Mouse (Mus musculus) intestine, embryonic 14.5 days (tissue): ENCODE results near the gene Chac2. TPM values are rescaled to one million over a fixed set of nuclear protein-coding genes. Genes with fewer than 3 reads are reported as not detected.

Experiments used
- ATAC-seq: fragments of 200-750 bp; cut with Nextera tagmentation; replicated peaks from 2 replicates; pipeline ENCODE4 v1.8.0; 2017; ENCODE audit warnings: low read depth, moderate number of reproducible peaks, moderate TSS enrichment, moderate library complexity; ENCODE audit not compliant: low FRiP score, low TSS enrichment
- DNase-seq: peaks from one replicate; pipeline ENCODE4 v3.0.0-alpha.2; 2018; ENCODE audit warnings: low spot score
- H3K27ac ChIP-seq: fragments of 300-500 bp; sonication (generic); 2 replicates; pipeline ENCODE4 v1.5.1; 2014; ENCODE audit warnings: low read depth, mild to moderate bottlenecking, control low read depth
- H3K27me3 ChIP-seq: fragments of 300-500 bp; sonication (generic); replicated peaks from 2 replicates; pipeline ENCODE4 v1.6.1; 2014; ENCODE audit warnings: low read length, control low read depth; ENCODE audit not compliant: control insufficient read depth, insufficient read depth
- H3K36me3 ChIP-seq: fragments of 300-500 bp; sonication (generic); 2 replicates; pipeline ENCODE4 v1.6.1; 2014; ENCODE audit warnings: low read length, control low read depth; ENCODE audit not compliant: control insufficient read depth, insufficient read depth
- H3K4me1 ChIP-seq: fragments of 300-500 bp; sonication (generic); replicated peaks from 2 replicates; pipeline ENCODE4 v1.6.1; 2014; ENCODE audit warnings: low read length, control low read depth, mixed read lengths; ENCODE audit not compliant: control insufficient read depth, insufficient read depth
- H3K4me2 ChIP-seq: fragments of 300-500 bp; sonication (generic); 2 replicates; pipeline ENCODE4 v1.6.1; 2014; ENCODE audit warnings: low read length
- H3K4me3 ChIP-seq: fragments of 300-500 bp; sonication (generic); 2 replicates; pipeline ENCODE4 v1.5.1; 2014; ENCODE audit warnings: low read depth, low read length, control low read depth, mixed read lengths
- H3K9ac ChIP-seq: fragments of 300-500 bp; sonication (generic); 2 replicates; pipeline ENCODE4 v1.6.1; 2014; ENCODE audit warnings: mild to moderate bottlenecking, low read length
- H3K9me3 ChIP-seq: fragments of 300-500 bp; sonication (generic); 2 replicates; pipeline ENCODE4 v1.6.1; 2016; ENCODE audit warnings: low read length, control low read depth; ENCODE audit not compliant: control insufficient read depth
- polyA plus RNA-seq: library from polyadenylated mRNA; unstranded; fragments of >200 nt; fragmentation: Nextera tagmentation; extraction: Ambion mirVana; gene quantifications from 2 replicates; pipeline ENCODE4 v1.2.1, GENCODE M21; 2014

Gene Chac2
- polyA plus RNA-seq, 1 experiment from 2014 or later, result 13.5 TPM

DNA sequence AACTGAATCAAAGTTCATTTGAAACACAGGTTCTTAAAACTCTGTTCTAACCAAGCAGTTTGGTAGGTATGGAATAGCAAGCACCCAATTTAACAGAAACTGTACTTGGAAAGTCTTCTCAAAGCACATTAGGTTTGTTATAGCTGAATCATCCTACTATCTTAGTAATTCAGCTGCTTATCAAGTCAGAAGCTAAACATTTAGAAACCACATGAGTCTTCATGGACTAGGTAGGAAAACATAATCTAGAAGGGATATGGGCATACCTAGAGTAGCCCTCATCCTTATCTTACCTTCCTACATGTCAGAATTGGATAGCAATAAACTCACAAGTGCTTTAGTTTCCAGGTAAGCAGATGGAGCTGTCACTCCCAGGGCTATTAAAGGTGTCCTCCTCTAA, 58.1 kb downstream of the Chac2 start:
- Histone ChIP-seq H3K9ac (no peak overlapping the region), H3K4me2 (no peak overlapping the region), H3K4me1 (no peaks in the 10 kb centered on the region), H3K36me3 (peaks cover 45% of the 10 kb centered on the region), H3K27me3 (no peaks in the 10 kb centered on the region), H3K4me3 (no peak overlapping the region), H3K9me3 (no peaks in the 10 kb centered on the region), H3K27ac (no peak overlapping the region)
- no peak for DNase-seq
- no peak for ATAC-seq

Other genes with a start within 250 kb of the Chac2 start
- 26.1 and 29.3 TPM in 2 replicates for gene Psme4, start 214.6 kb downstream of the Chac2 start, polyA plus RNA-seq
- 0.12 and 0.14 TPM in 2 replicates for gene Gpr75, start 101.0 kb downstream of the Chac2 start, polyA plus RNA-seq
- gene Asb3, start 100.9 kb downstream of the Chac2 start, polyA plus RNA-seq, result 24.2 and 30.9 TPM in 2 replicates
- gene Erlec1, start 32.0 kb downstream of the Chac2 start, polyA plus RNA-seq, result 12.4 and 13.4 TPM in 2 replicates
- gene Gm17332, start 196.1 kb upstream of the Chac2 start, polyA plus RNA-seq, result not detected in 2 replicates